Mouse (Mus musculus) heart, embryonic 16.5 days (tissue): ENCODE results near the gene Rmdn2. TPM values are rescaled to one million over a fixed set of nuclear protein-coding genes. Genes with fewer than 3 reads are reported as not detected.

Source experiments
- ATAC-seq: fragments of 200-750 bp; cut with Nextera tagmentation; replicated peaks from 2 replicates; pipeline ENCODE4 v1.8.0; 2017; ENCODE audit warnings: moderate number of reproducible peaks; ENCODE audit not compliant: insufficient read depth, low FRiP score; ENCODE audit errors: extremely low read depth
- H3K27ac ChIP-seq: fragments of 300-500 bp; sonication (generic); 2 replicates; pipeline ENCODE4 v1.5.1; 2014; ENCODE audit warnings: mild to moderate bottlenecking, low read length, control low read depth, moderate library complexity
- H3K27me3 ChIP-seq: fragments of 300-500 bp; sonication (generic); 2 replicates; pipeline ENCODE4 v1.6.1; 2014; ENCODE audit warnings: low read length, mixed read lengths; ENCODE audit not compliant: control insufficient read depth, insufficient read depth
- H3K36me3 ChIP-seq: fragments of 300-500 bp; sonication (generic); 2 replicates; pipeline ENCODE4 v1.6.1; 2014; ENCODE audit not compliant: control insufficient read depth, insufficient read depth
- H3K4me1 ChIP-seq: fragments of 300-500 bp; sonication (generic); 2 replicates; pipeline ENCODE4 v1.6.1; 2014; ENCODE audit warnings: low read length, mixed read lengths; ENCODE audit not compliant: control insufficient read depth, insufficient read depth
- H3K4me2 ChIP-seq: fragments of 300-500 bp; sonication (generic); 2 replicates; pipeline ENCODE4 v1.6.1; 2014; ENCODE audit warnings: low read depth, mild to moderate bottlenecking, control low read depth, low read length
- H3K4me3 ChIP-seq: fragments of 300-500 bp; sonication (generic); 2 replicates; pipeline ENCODE4 v1.5.1; 2014; ENCODE audit warnings: mild to moderate bottlenecking, control low read depth, low read length
- H3K9ac ChIP-seq: fragments of 300-500 bp; sonication (generic); 2 replicates; pipeline ENCODE4 v1.6.1; 2014; ENCODE audit warnings: low read length, control low read depth
- H3K9me3 ChIP-seq: fragments of 300-500 bp; sonication (generic); replicated peaks from 2 replicates; pipeline ENCODE4 v1.6.1; 2016; ENCODE audit warnings: low read length; ENCODE audit not compliant: control insufficient read depth
- WGBS: fragments of 180-500 bp; shearing (Covaris S2); extraction: QIAGEN DNeasy Blood & Tissue Kit; methylation state at CpG from one replicate; pipeline ENCODE4 v1.1.7; 2014; 5-methylcytosine and 5-hydroxymethylcytosine counted together
- polyA plus RNA-seq: library from polyadenylated mRNA; unstranded; fragments of >200 nt; fragmentation: Nextera tagmentation; extraction: Ambion mirVana; gene quantifications from 2 replicates; pipeline ENCODE4 v1.2.1, GENCODE M21; 2015

Gene Rmdn2
- polyA plus RNA-seq, 1 experiment from 2014 or later = 11.7 TPM

- Histone ChIP-seq H3K4me3 (no peak overlapping the region), H3K4me1 (peaks cover 19% of the 10 kb centered on the region), H3K27me3 (no peaks in the 10 kb centered on the region; the same call in 1 of the 2 replicates), H3K9me3 (no peaks in the 10 kb centered on the region), H3K4me2 (no peak overlapping the region), H3K9ac (no peak overlapping the region), H3K27ac (no peak overlapping the region), H3K36me3 (no peaks in the 10 kb centered on the region)
- ATAC-seq = no peak
- 58% methylated on average over 4 of the region's 4 CpGs for WGBS
These were observed 121.4 kb downstream of the Rmdn2 start for GRCm38 (mm10) chr17:79733039-79733438.

GRCm38 (mm10) chr17:79737598-79737997 is 125.9 kb downstream of the Rmdn2 start:
- Histone ChIP-seq H3K4me3 (no peak overlapping the region), H3K4me2 (no peak overlapping the region), H3K36me3 (no peaks in the 10 kb centered on the region), H3K9ac (no peak overlapping the region), H3K9me3 (no peaks in the 10 kb centered on the region), H3K27me3 (no peaks in the 10 kb centered on the region), H3K4me1 (no peaks in the 10 kb centered on the region), H3K27ac (no peak overlapping the region)
- WGBS = 71% methylated on average over 3 of the region's 3 CpGs
- no peak for ATAC-seq

GRCm38 (mm10) chr17:79738847-79739498 is 127.3 kb downstream of the Rmdn2 start:
- no peaks in the 10 kb centered on the region for H3K27me3 ChIP-seq
- ATAC-seq = no peak
- no peaks in the 10 kb centered on the region for H3K4me1 ChIP-seq
- no peak overlapping the region for H3K9ac ChIP-seq
- WGBS = 72% methylated on average over 5 of the region's 5 CpGs
- H3K27ac ChIP-seq = no peak overlapping the region
- no peak overlapping the region for H3K4me2 ChIP-seq
- H3K9me3 ChIP-seq = no peaks in the 10 kb centered on the region
- no peaks in the 10 kb centered on the region for H3K36me3 ChIP-seq
- no peak overlapping the region for H3K4me3 ChIP-seq

GRCm38 (mm10) chr17:79742635-79743034 is 131.0 kb downstream of the Rmdn2 start:
- H3K27ac ChIP-seq = no peak overlapping the region
- ATAC-seq = no peak
- 72% methylated on average over 5 of the region's 5 CpGs for WGBS
- H3K9me3 ChIP-seq = peaks cover 2% of the 10 kb centered on the region; the same call in 1 of the 2 replicates
- no peaks in the 10 kb centered on the region for H3K36me3 ChIP-seq
- H3K27me3 ChIP-seq = no peaks in the 10 kb centered on the region
- H3K4me1 ChIP-seq = 0 out of 2 replicates have a peak, but pooled peaks cover 4% of the 10 kb centered on the region
- H3K4me3 ChIP-seq = no peak overlapping the region
- no peak overlapping the region for H3K4me2 ChIP-seq
- H3K9ac ChIP-seq = no peak overlapping the region

Other genes with a start within 250 kb of the Rmdn2 start
- 2.0 and 2.4 TPM in 2 replicates for gene Cyp1b1, start 103.2 kb downstream of the Rmdn2 start, polyA plus RNA-seq